Comparison of ENCODE assay signal across 8 mouse cellular contexts in genomic region chr16:4602189-4602588, GRCm38 (mm10). TPM values are rescaled to one million over a fixed set of nuclear protein-coding genes. Genes with fewer than 3 reads are reported as not detected.
DNase-seq lines count a peak whose midpoint lies in the region; ATAC-seq and TF ChIP-seq lines count a peak whose summit lies in the region.

No protein-coding gene starts in this region.

- no peaks in the 10 kb centered on the region for H3K9me3 ChIP-seq in liver, embryonic 11.5 days (ENCODE audit: control insufficient read depth, low read length)
- no peaks in the 10 kb centered on the region for H3K9me3 ChIP-seq in embryonic facial prominence, embryonic 13.5 days
- H3K9me3 ChIP-seq in liver, embryonic 16.5 days (replicated peaks; ENCODE audit: control insufficient read depth, low read length): no peaks in the 10 kb centered on the region

- no peaks in the 10 kb centered on the region for H3K36me3 ChIP-seq in liver, embryonic 11.5 days (ENCODE audit: control insufficient read depth, insufficient read depth, low read length)
- no peaks in the 10 kb centered on the region for H3K36me3 ChIP-seq in embryonic facial prominence, embryonic 13.5 days
- no peaks in the 10 kb centered on the region for H3K36me3 ChIP-seq in kidney, adult 2 months (ENCODE audit: control insufficient read depth, insufficient read depth, low read length)
- H3K36me3 ChIP-seq in liver, embryonic 16.5 days (ENCODE audit: control insufficient read depth, insufficient read depth): no peaks in the 10 kb centered on the region

- no peak for DNase-seq in liver, embryonic 11.5 days (ENCODE audit: low spot score)
- no peak for DNase-seq in liver
- peak; percentile 96 for DNase-seq in kidney, adult 2 months
- no peak for DNase-seq in right cerebral cortex, adult 18-20 months
- no peak for DNase-seq in cerebellum, adult 18-20 months

- 0 out of 2 replicates have a peak overlapping the region, but pooled peaks have one; percentile 1 for H3K9ac ChIP-seq in liver, embryonic 11.5 days (ENCODE audit: low read depth, low read length)
- 0 out of 2 replicates have a peak overlapping the region, but pooled peaks have one; percentile 36 for H3K9ac ChIP-seq in embryonic facial prominence, embryonic 13.5 days
- H3K9ac ChIP-seq in liver, embryonic 16.5 days (ENCODE audit: low read depth, low read length): no peak overlapping the region

- no peak for TF ChIP-seq CTCF in kidney, adult 2 months (conservative IDR thresholded peaks at IDR 0.05; ENCODE audit: insufficient read depth, insufficient read length, low read depth, low read length)

- H3K4me2 ChIP-seq in liver, embryonic 11.5 days: no peak overlapping the region
- H3K4me2 ChIP-seq in embryonic facial prominence, embryonic 13.5 days: no peak overlapping the region
- no peak overlapping the region for H3K4me2 ChIP-seq in liver, embryonic 16.5 days (ENCODE audit: low read depth, low read length)

- peaks cover 83% of the 10 kb centered on the region for H3K4me1 ChIP-seq in liver, embryonic 11.5 days (replicated peaks; ENCODE audit: control insufficient read depth, insufficient read depth, low read length)
- H3K4me1 ChIP-seq in embryonic facial prominence, embryonic 13.5 days: peaks cover 96% of the 10 kb centered on the region
- H3K4me1 ChIP-seq in kidney, adult 2 months (ENCODE audit: control insufficient read depth, insufficient read depth, low read length): peaks cover 78% of the 10 kb centered on the region
- H3K4me1 ChIP-seq in liver, embryonic 16.5 days (ENCODE audit: control insufficient read depth, low read depth, low read length): peaks cover 28% of the 10 kb centered on the region

- 44% methylated on average over 3 of the region's 3 CpGs for WGBS in liver, embryonic 11.5 days
- 31% methylated on average over 3 of the region's 3 CpGs for WGBS in embryonic facial prominence, embryonic 13.5 days
- WGBS in kidney, adult 2 months: 14% methylated on average over 3 of the region's 3 CpGs
- 39% methylated on average over 3 of the region's 3 CpGs for WGBS in liver, embryonic 16.5 days (ENCODE audit: insufficient replicate concordance)

- 0 out of 2 replicates have a peak, but pooled peaks have one; percentile 42 for ATAC-seq in liver, embryonic 11.5 days (replicated peaks; ENCODE audit: low FRiP score)
- ATAC-seq in embryonic facial prominence, embryonic 13.5 days (ENCODE audit: insufficient number of reproducible peaks, insufficient read depth, low FRiP score, low TSS enrichment, low read depth): no peak
- ATAC-seq in liver, embryonic 16.5 days (ENCODE audit: low read depth): peak; percentile 50
- no peak for ATAC-seq in cerebellum, adult (ENCODE audit: insufficient number of reproducible peaks, low FRiP score, low TSS enrichment)

- peak overlapping the region; percentile 44; the same call in 1 of the 2 replicates for H3K27ac ChIP-seq in liver, embryonic 11.5 days (ENCODE audit: low read depth, low read length)
- peak overlapping the region; percentile 76 for H3K27ac ChIP-seq in embryonic facial prominence, embryonic 13.5 days
- peak overlapping the region; percentile 94 for H3K27ac ChIP-seq in kidney, adult 2 months (ENCODE audit: insufficient read depth, low read depth, low read length)
- 0 out of 2 replicates have a peak overlapping the region, but pooled peaks have one; percentile 18 for H3K27ac ChIP-seq in liver, embryonic 16.5 days (ENCODE audit: low read length)

- H3K27me3 ChIP-seq in liver, embryonic 11.5 days (replicated peaks; ENCODE audit: control insufficient read depth, insufficient read depth, low read length): no peaks in the 10 kb centered on the region
- no peaks in the 10 kb centered on the region for H3K27me3 ChIP-seq in embryonic facial prominence, embryonic 13.5 days
- H3K27me3 ChIP-seq in kidney, adult 2 months (replicated peaks; ENCODE audit: control insufficient read depth, insufficient read depth, low read length): no peaks in the 10 kb centered on the region
- H3K27me3 ChIP-seq in liver, embryonic 16.5 days (ENCODE audit: control insufficient read depth, insufficient read depth, low read depth, low read length): no peaks in the 10 kb centered on the region

- TF ChIP-seq POLR2A in kidney, adult 2 months (IDR thresholded peaks at IDR 0.05; ENCODE audit: low read depth, low read length): peak; percentile 94

- no peak overlapping the region for H3K4me3 ChIP-seq in liver, embryonic 11.5 days (ENCODE audit: low read depth, low read length)
- H3K4me3 ChIP-seq in embryonic facial prominence, embryonic 13.5 days: no peak overlapping the region
- peak overlapping the region; percentile 17; the same call in 1 of the 2 replicates for H3K4me3 ChIP-seq in kidney, adult 2 months (ENCODE audit: insufficient read depth, low read depth, low read length)
- no peak overlapping the region for H3K4me3 ChIP-seq in liver, embryonic 16.5 days (ENCODE audit: low read depth, low read length)

RNA-seq across cellular contexts. Expression of gene Glis2, which starts 7.7 kb away (rescaled TPM):
- polyA plus RNA-seq in liver, embryonic 11.5 days (2014; fragmentation: Nextera tagmentation; extraction: Ambion mirVana): 10.8 and 11.7 TPM in 2 replicates
- polyA plus RNA-seq in embryonic facial prominence, embryonic 13.5 days (2015; fragmentation: Nextera tagmentation; extraction: Ambion mirVana): 25.3 and 31.2 TPM in 2 replicates
- 210 and 226 TPM in 2 replicates for polyA plus RNA-seq in kidney, adult 2 months (2012; rRNA removed)
- 2.1 and 2.5 TPM in 2 replicates for polyA plus RNA-seq in liver, embryonic 16.5 days (2015; fragmentation: Nextera tagmentation; extraction: Ambion mirVana)

RNA-seq across cellular contexts. Expression of gene Pam16, which starts 22.6 kb away (rescaled TPM):
- 110 and 116 TPM in 2 replicates for polyA plus RNA-seq in liver, embryonic 11.5 days (2014; fragmentation: Nextera tagmentation; extraction: Ambion mirVana)
- polyA plus RNA-seq in embryonic facial prominence, embryonic 13.5 days (2015; fragmentation: Nextera tagmentation; extraction: Ambion mirVana): 71.0 and 99.5 TPM in 2 replicates
- polyA plus RNA-seq in kidney, adult 2 months (2012; rRNA removed): 27.3 and 41.8 TPM in 2 replicates
- 50.8 and 54.5 TPM in 2 replicates for polyA plus RNA-seq in liver, embryonic 16.5 days (2015; fragmentation: Nextera tagmentation; extraction: Ambion mirVana)

RNA-seq across cellular contexts. Expression of gene Vasn, which starts 37.6 kb away (rescaled TPM):
- 9.3 and 9.4 TPM in 2 replicates for polyA plus RNA-seq in liver, embryonic 11.5 days (2014; fragmentation: Nextera tagmentation; extraction: Ambion mirVana)
- polyA plus RNA-seq in embryonic facial prominence, embryonic 13.5 days (2015; fragmentation: Nextera tagmentation; extraction: Ambion mirVana): 29.2 and 30.2 TPM in 2 replicates
- polyA plus RNA-seq in kidney, adult 2 months (2012; rRNA removed): 34.6 and 42.3 TPM in 2 replicates
- polyA plus RNA-seq in liver, embryonic 16.5 days (2015; fragmentation: Nextera tagmentation; extraction: Ambion mirVana): 2.0 and 3.0 TPM in 2 replicates

RNA-seq across cellular contexts. Expression of gene Dnaja3, which starts 37.6 kb away (rescaled TPM):
- polyA plus RNA-seq in liver, embryonic 11.5 days (2014; fragmentation: Nextera tagmentation; extraction: Ambion mirVana): 104 and 111 TPM in 2 replicates
- polyA plus RNA-seq in embryonic facial prominence, embryonic 13.5 days (2015; fragmentation: Nextera tagmentation; extraction: Ambion mirVana): 54.0 and 58.7 TPM in 2 replicates
- polyA plus RNA-seq in kidney, adult 2 months (2012; rRNA removed): 57.8 and 72.9 TPM in 2 replicates
- 46.5 and 47.3 TPM in 2 replicates for polyA plus RNA-seq in liver, embryonic 16.5 days (2015; fragmentation: Nextera tagmentation; extraction: Ambion mirVana)

RNA-seq across cellular contexts. Expression of gene Tfap4, which starts 42.5 kb away (rescaled TPM):
- polyA plus RNA-seq in liver, embryonic 11.5 days (2014; fragmentation: Nextera tagmentation; extraction: Ambion mirVana): 23.3 and 25.1 TPM in 2 replicates
- 27.0 and 33.2 TPM in 2 replicates for polyA plus RNA-seq in embryonic facial prominence, embryonic 13.5 days (2015; fragmentation: Nextera tagmentation; extraction: Ambion mirVana)
- 4.5 and 5.1 TPM in 2 replicates for polyA plus RNA-seq in kidney, adult 2 months (2012; rRNA removed)
- 4.7 and 4.8 TPM in 2 replicates for polyA plus RNA-seq in liver, embryonic 16.5 days (2015; fragmentation: Nextera tagmentation; extraction: Ambion mirVana)

Comparison
In these comparisons a context has a peak if more than half of its experiments do, and no peak if none do; other contexts are left out.
1. ATAC-seq: peak in liver, embryonic 11.5 days (single experiment) and liver, embryonic 16.5 days (single experiment); none in embryonic facial prominence, embryonic 13.5 days (single experiment) and cerebellum, adult (single experiment).
2. H3K27ac ChIP-seq: peak in every context shown above with its lines; median percentile 94 in kidney, adult 2 months; 76 in embryonic facial prominence, embryonic 13.5 days; 44 in liver, embryonic 11.5 days; 18 in liver, embryonic 16.5 days.